Mouse (Mus musculus): ENCODE results near the gene Utp4. TPM values are rescaled to one million over a fixed set of nuclear protein-coding genes. Genes with fewer than 3 reads are reported as not detected.

Gene Utp4
- polyA plus RNA-seq, 1 experiment from 2014 or later = 54.2 TPM

GRCm38 (mm10) chr8:106953571-106953970 lies 60.1 kb downstream of the Utp4 start:
- no peak for ATAC-seq (ENCODE audit: low FRiP score, low read depth)
- Histone ChIP-seq H3K4me1 (no peaks in the 10 kb centered on the region), H3K36me3 (no peaks in the 10 kb centered on the region)

GRCm38 (mm10) chr8:106957086-106957485 lies 63.6 kb downstream of the Utp4 start:
- H3K4me1 ChIP-seq = no peaks in the 10 kb centered on the region
- no peak overlapping the region for H3K4me2 ChIP-seq (replicated peaks)
- WGBS = 92% methylated on average over 3 of the region's 3 CpGs
- no peaks in the 10 kb centered on the region for H3K27me3 ChIP-seq
- no peaks in the 10 kb centered on the region for H3K9me3 ChIP-seq
- ATAC-seq (ENCODE audit: low FRiP score, low read depth) = no peak
- H3K4me3 ChIP-seq = no peak overlapping the region
- H3K36me3 ChIP-seq = no peaks in the 10 kb centered on the region
- no peak overlapping the region for H3K27ac ChIP-seq (replicated peaks)
- no peak overlapping the region for H3K9ac ChIP-seq (replicated peaks)

More at GRCm38 (mm10) chr8:106953571-106953970, 60.1 kb downstream of the Utp4 start:
- H3K27me3 ChIP-seq = no peaks in the 10 kb centered on the region
- no peak overlapping the region for H3K27ac ChIP-seq (replicated peaks)
- H3K9ac ChIP-seq (replicated peaks) = no peak overlapping the region
- H3K9me3 ChIP-seq = no peaks in the 10 kb centered on the region
- no peak overlapping the region for H3K4me3 ChIP-seq
- 86% methylated on average over 4 of the region's 4 CpGs for WGBS
- no peak overlapping the region for H3K4me2 ChIP-seq (replicated peaks)

- no peaks in the 10 kb centered on the region for H3K27me3 ChIP-seq
- H3K9me3 ChIP-seq = no peaks in the 10 kb centered on the region
- no peak overlapping the region for H3K9ac ChIP-seq (replicated peaks)
- 88% methylated on average over 3 of the region's 3 CpGs for WGBS
- H3K4me2 ChIP-seq (replicated peaks) = no peak overlapping the region
- H3K27ac ChIP-seq (replicated peaks) = no peak overlapping the region
- no peak for ATAC-seq (ENCODE audit: low FRiP score, low read depth)
- H3K4me3 ChIP-seq = no peak overlapping the region
- no peaks in the 10 kb centered on the region for H3K36me3 ChIP-seq
- no peaks in the 10 kb centered on the region for H3K4me1 ChIP-seq
These were observed 64.8 kb downstream of the Utp4 start for GRCm38 (mm10) chr8:106958212-106958611.

GRCm38 (mm10) chr8:106959626-106960025 lies 66.2 kb downstream of the Utp4 start:
- Histone ChIP-seq H3K4me1 (0 out of 2 replicates have a peak, but pooled peaks cover 4% of the 10 kb centered on the region), H3K9ac (replicated peaks) (no peak overlapping the region), H3K4me3 (no peak overlapping the region), H3K36me3 (no peaks in the 10 kb centered on the region), H3K4me2 (replicated peaks) (no peak overlapping the region), H3K9me3 (no peaks in the 10 kb centered on the region), H3K27me3 (no peaks in the 10 kb centered on the region), H3K27ac (replicated peaks) (no peak overlapping the region)
- 88% methylated on average over 2 of the region's 2 CpGs for WGBS
- no peak for ATAC-seq (ENCODE audit: low FRiP score, low read depth)

GRCm38 (mm10) chr8:106962322-106962721 lies 68.9 kb downstream of the Utp4 start:
- H3K27me3 ChIP-seq = no peaks in the 10 kb centered on the region
- H3K4me2 ChIP-seq (replicated peaks) = no peak overlapping the region
- no peak overlapping the region for H3K9ac ChIP-seq (replicated peaks)
- H3K36me3 ChIP-seq = no peaks in the 10 kb centered on the region
- 0 out of 2 replicates have a peak, but pooled peaks cover 4% of the 10 kb centered on the region for H3K4me1 ChIP-seq
- 97% methylated on average over 3 of the region's 3 CpGs for WGBS
- no peak for ATAC-seq (ENCODE audit: low FRiP score, low read depth)
- H3K4me3 ChIP-seq = no peak overlapping the region
- no peaks in the 10 kb centered on the region for H3K9me3 ChIP-seq
- H3K27ac ChIP-seq (replicated peaks) = no peak overlapping the region

- H3K36me3 ChIP-seq = no peaks in the 10 kb centered on the region
- 0 out of 2 replicates have a peak, but pooled peaks cover 4% of the 10 kb centered on the region for H3K4me1 ChIP-seq
- no peaks in the 10 kb centered on the region for H3K9me3 ChIP-seq
- ATAC-seq (ENCODE audit: low FRiP score, low read depth) = no peak
- H3K4me2 ChIP-seq (replicated peaks) = no peak overlapping the region
- H3K27me3 ChIP-seq = no peaks in the 10 kb centered on the region
- no peak overlapping the region for H3K27ac ChIP-seq (replicated peaks)
- no peak overlapping the region for H3K9ac ChIP-seq (replicated peaks)
- WGBS = 33% methylated on average over 6 of the region's 6 CpGs
- no peak overlapping the region for H3K4me3 ChIP-seq
These were observed 69.9 kb downstream of the Utp4 start for GRCm38 (mm10) chr8:106963365-106963764.

- no peak for ATAC-seq (ENCODE audit: low FRiP score, low read depth)
- 0 out of 2 replicates have a peak, but pooled peaks cover 4% of the 10 kb centered on the region for H3K4me1 ChIP-seq
- no peaks in the 10 kb centered on the region for H3K36me3 ChIP-seq
- H3K9ac ChIP-seq (replicated peaks) = no peak overlapping the region
- H3K4me2 ChIP-seq (replicated peaks) = no peak overlapping the region
- H3K9me3 ChIP-seq = no peaks in the 10 kb centered on the region
- H3K4me3 ChIP-seq = no peak overlapping the region
- H3K27ac ChIP-seq (replicated peaks) = no peak overlapping the region
- WGBS = 83% methylated on average over 4 of the region's 4 CpGs
- H3K27me3 ChIP-seq = no peaks in the 10 kb centered on the region
These were observed 71.1 kb downstream of the Utp4 start for GRCm38 (mm10) chr8:106964573-106964972.

GRCm38 (mm10) chr8:106969964-106970363 lies 76.5 kb downstream of the Utp4 start:
- H3K4me3 ChIP-seq = no peak overlapping the region
- WGBS = 87% methylated on average over 3 of the region's 3 CpGs
- H3K27me3 ChIP-seq = no peaks in the 10 kb centered on the region
- ATAC-seq (ENCODE audit: low FRiP score, low read depth) = no peak
- H3K36me3 ChIP-seq = no peaks in the 10 kb centered on the region
- no peaks in the 10 kb centered on the region for H3K4me1 ChIP-seq
- H3K9me3 ChIP-seq = no peaks in the 10 kb centered on the region
- no peak overlapping the region for H3K27ac ChIP-seq (replicated peaks)
- no peak overlapping the region for H3K4me2 ChIP-seq (replicated peaks)
- H3K9ac ChIP-seq (replicated peaks) = no peak overlapping the region

GRCm38 (mm10) chr8:106971916-106972315 lies 78.5 kb downstream of the Utp4 start:
- H3K4me2 ChIP-seq (replicated peaks) = no peak overlapping the region
- WGBS = 82% methylated on average over 5 of the region's 5 CpGs
- no peak for ATAC-seq (ENCODE audit: low FRiP score, low read depth)
- no peaks in the 10 kb centered on the region for H3K4me1 ChIP-seq
- H3K4me3 ChIP-seq = no peak overlapping the region
- H3K9ac ChIP-seq (replicated peaks) = no peak overlapping the region
- no peak overlapping the region for H3K27ac ChIP-seq (replicated peaks)
- no peaks in the 10 kb centered on the region for H3K36me3 ChIP-seq
- no peaks in the 10 kb centered on the region for H3K9me3 ChIP-seq
- no peaks in the 10 kb centered on the region for H3K27me3 ChIP-seq

Other genes starting within 250 kb of the Utp4 start
- 9.2 and 10.8 TPM in 2 replicates for gene Tango6, start 210.6 kb upstream of the Utp4 start, polyA plus RNA-seq (2016; fragmentation: Nextera tagmentation; extraction: Ambion mirVana)
- gene Has3, start 23.4 kb upstream of the Utp4 start, polyA plus RNA-seq (2016; fragmentation: Nextera tagmentation; extraction: Ambion mirVana) = 0.34 and 0.38 TPM in 2 replicates
- 9.0 and 12.4 TPM in 2 replicates for gene Sntb2, start 42.1 kb downstream of the Utp4 start, polyA plus RNA-seq (2016; fragmentation: Nextera tagmentation; extraction: Ambion mirVana)
- 97.4 and 98.1 TPM in 2 replicates for gene Vps4a, start 137.6 kb downstream of the Utp4 start, polyA plus RNA-seq (2016; fragmentation: Nextera tagmentation; extraction: Ambion mirVana)
- 35.8 and 42.5 TPM in 2 replicates for gene Pdf, start 155.0 kb downstream of the Utp4 start, polyA plus RNA-seq (2016; fragmentation: Nextera tagmentation; extraction: Ambion mirVana)
- 45.8 and 47.7 TPM in 2 replicates for gene Cog8, start 163.1 kb downstream of the Utp4 start, polyA plus RNA-seq (2016; fragmentation: Nextera tagmentation; extraction: Ambion mirVana)
- gene Nip7, start 163.2 kb downstream of the Utp4 start, polyA plus RNA-seq (2016; fragmentation: Nextera tagmentation; extraction: Ambion mirVana) = 87.2 and 93.1 TPM in 2 replicates
- not detected in 2 replicates for gene Tmed6, start 172.0 kb downstream of the Utp4 start, polyA plus RNA-seq (2016; fragmentation: Nextera tagmentation; extraction: Ambion mirVana)
- gene Terf2, start 202.9 kb downstream of the Utp4 start, polyA plus RNA-seq (2016; fragmentation: Nextera tagmentation; extraction: Ambion mirVana) = 22.5 and 23.1 TPM in 2 replicates

Data from midbrain, embryonic 12.5 days (tissue).